Mouse (Mus musculus): Measurements from ENCODE around the gene Diaph3. TPM values are rescaled to one million over a fixed set of nuclear protein-coding genes. Genes with fewer than 3 reads are reported as not detected.

Diaph3 gene
- total RNA-seq, 2 experiments from 2014 or later = 3.6 to 4.2 TPM

GRCm38 (mm10) chr14:86619637-86620036 lies 521.4 kb downstream of the Diaph3 start:
- DNase-seq (ENCODE audit: extremely low spot score in 1 of 2, low spot score in 2 of 2) = no peak
- intact Hi-C loops (cut with DNase I) = no loop called here

Small RNAs within 50 kb of the gene (microRNA-seq; reads per million reads assigned to microRNA genes)
- gene Gm23438 = not detected

Data from left cerebral cortex, postnatal 10 days (tissue).